Mouse (Mus musculus) C2C12 (cell line): Measurements from ENCODE around the gene H2-Eb2.

Source experiments
- CEBPB ChIP-seq: IDR thresholded peaks from one replicate; pipeline ENCODE4 v1.6.1; 2011; ENCODE audit warnings: low read depth, mild to moderate bottlenecking, control low read depth, moderate library complexity
- CTCF ChIP-seq: IDR thresholded peaks from one replicate; pipeline ENCODE4 v1.5.1; 2011; ENCODE audit not compliant: control insufficient read depth, insufficient read depth, insufficient read length
- MYOD1 ChIP-seq: IDR thresholded peaks from one replicate; pipeline ENCODE4 v1.6.1; 2011; ENCODE audit warnings: low read depth; ENCODE audit not compliant: control insufficient read depth, insufficient read length
- MYOG ChIP-seq: IDR thresholded peaks from one replicate; pipeline ENCODE4 v1.6.1; 2011; ENCODE audit not compliant: control insufficient read depth, insufficient read length; ENCODE audit errors: extremely low read depth
- USF1 ChIP-seq: IDR thresholded peaks from one replicate; pipeline ENCODE4 v1.6.1; 2011; ENCODE audit warnings: low read depth, mild to moderate bottlenecking, control low read depth, moderate library complexity

- TF ChIP-seq CTCF = no peak
- no peak for TF ChIP-seq MYOG
- TF ChIP-seq USF1 = no peak
- no peak for TF ChIP-seq MYOD1
- TF ChIP-seq CEBPB = no peak
Observed at GRCm38 (mm10) chr17:34370563-34370962, 45.1 kb downstream of the H2-Eb2 start.
